Mouse (Mus musculus): Measurements from ENCODE around the gene Ptpn4. TPM values are rescaled to one million over a fixed set of nuclear protein-coding genes. Genes with fewer than 3 reads are reported as not detected.

Gene Ptpn4
- total and polyA plus RNA-seq, 3 experiments = 6.2 to 527 (median 9.5) TPM

DNA sequence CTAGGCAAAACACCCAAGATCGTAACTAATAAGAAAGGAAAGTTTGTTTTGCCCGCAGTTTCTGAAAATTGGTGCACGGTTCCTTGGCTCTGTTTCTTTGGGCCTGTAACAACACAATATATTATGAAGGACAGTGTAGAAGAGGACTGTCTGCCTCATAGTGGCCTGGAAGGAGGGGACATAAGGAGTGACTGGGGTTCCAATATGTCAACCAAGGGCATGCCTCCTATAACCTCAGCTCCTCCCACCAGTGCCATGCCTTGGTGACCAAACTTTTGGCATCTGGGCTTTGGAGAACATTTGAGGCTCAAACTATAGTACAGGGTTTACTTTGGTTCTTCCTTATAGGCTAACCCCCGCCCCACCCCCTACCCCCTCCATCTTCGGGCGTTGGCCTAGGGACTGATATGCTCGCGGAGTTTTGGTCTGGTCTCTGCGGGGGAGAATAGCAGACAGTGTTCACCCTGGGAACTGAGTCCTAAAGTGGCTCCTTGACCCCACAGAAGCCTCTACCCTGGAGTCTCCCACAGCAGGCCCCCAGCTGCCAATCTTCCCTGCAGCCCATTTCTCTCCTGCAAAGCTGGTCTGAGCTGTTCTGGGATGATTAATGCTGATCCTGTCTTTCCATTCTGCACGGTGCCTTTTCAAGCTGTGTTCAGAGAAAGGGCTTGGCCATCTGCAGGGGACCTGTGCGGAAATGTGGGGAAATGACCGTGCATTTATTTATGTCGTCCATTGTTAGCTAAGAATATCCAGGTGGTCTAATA, 31.2 kb upstream of the Ptpn4 start:
- Histone ChIP-seq H3K9me3 (replicated peaks; ENCODE audit: insufficient read depth, low read length) (no peaks in the 10 kb centered on the region), H3K4me1 (ENCODE audit: control insufficient read depth in 1 of 2, insufficient read depth in 2 of 2, low read length in 2 of 2) (no peaks in the 10 kb centered on the region), H3K27ac (ENCODE audit: control insufficient read depth, low read depth, low read length) (no peak overlapping the region), H3K27me3 (ENCODE audit: control insufficient read depth in 1 of 2, insufficient read depth in 2 of 2, low read length in 2 of 2) (peaks cover 0 to 3% of the 10 kb centered on the region in 2 experiments; a peak in 2 of 4 replicates), H3K4me3 (ENCODE audit: control insufficient read depth in 1 of 2, insufficient read depth in 1 of 2, low read depth in 2 of 2, low read length in 2 of 2) (no peak overlapping the region), H3K9ac (ENCODE audit: control insufficient read depth, low read depth, low read length, poor library complexity, severe bottlenecking) (no peak overlapping the region), H3K79me2 (ENCODE audit: control insufficient read depth, insufficient read depth, low read length, poor library complexity) (no peaks in the 10 kb centered on the region), H3K36me3 (ENCODE audit: control insufficient read depth in 1 of 2, insufficient read depth in 2 of 2, low read length in 2 of 2) (no peaks in the 10 kb centered on the region)
- TF ChIP-seq RCOR1 (IDR thresholded peaks at IDR 0.05; ENCODE audit: low read depth, low read length) (no peak), USF2 (IDR thresholded peaks at IDR 0.05; ENCODE audit: borderline replicate concordance in 1 of 2, insufficient read depth in 1 of 2, low read depth in 1 of 2, low read length in 2 of 2) (no peak), CHD2 (IDR thresholded peaks at IDR 0.05; ENCODE audit: low read length) (no peak), EP300 (IDR thresholded peaks at IDR 0.05; ENCODE audit: low read depth in 1 of 2, low read length in 2 of 2) (no peak), GATA1 (IDR thresholded peaks at IDR 0.05; ENCODE audit: low read depth, low read length) (no peak), UBTF (IDR thresholded peaks at IDR 0.05; ENCODE audit: borderline replicate concordance, insufficient read depth, low read depth, low read length) (no peak), CHD1 (IDR thresholded peaks at IDR 0.05; ENCODE audit: low read depth, low read length) (no peak), ZKSCAN1 (IDR thresholded peaks at IDR 0.05; ENCODE audit: low read depth, low read length) (no peak), POLR2A (IDR thresholded peaks at IDR 0.05; ENCODE audit: control insufficient read depth in 1 of 2, insufficient read depth in 1 of 2, low read depth in 1 of 2, low read length in 2 of 2, poor library complexity in 1 of 2) (no peak), GABPA (IDR thresholded peaks at IDR 0.05; ENCODE audit: low read depth, low read length) (no peak), BHLHE40 (IDR thresholded peaks at IDR 0.05; ENCODE audit: borderline replicate concordance, low read depth, low read length) (no peak), SIN3A (IDR thresholded peaks at IDR 0.05; ENCODE audit: low read length) (no peak), USF1 (IDR thresholded peaks at IDR 0.05; ENCODE audit: low read depth, low read length) (no peak), NRF1 (IDR thresholded peaks at IDR 0.05; ENCODE audit: insufficient read depth, low read depth, low read length, poor library complexity, severe bottlenecking) (no peak), MAFK (IDR thresholded peaks at IDR 0.05; ENCODE audit: borderline replicate concordance, low read depth, low read length) (no peak), SMC3 (IDR thresholded peaks at IDR 0.05; ENCODE audit: low read depth, low read length) (no peak), MAX (IDR thresholded peaks at IDR 0.05; ENCODE audit: low read length) (no peak), MAZ (IDR thresholded peaks at IDR 0.05; ENCODE audit: low read depth, low read length) (no peak)
- no peak for DNase-seq (ENCODE audit: low read depth, low spot score)

DNA sequence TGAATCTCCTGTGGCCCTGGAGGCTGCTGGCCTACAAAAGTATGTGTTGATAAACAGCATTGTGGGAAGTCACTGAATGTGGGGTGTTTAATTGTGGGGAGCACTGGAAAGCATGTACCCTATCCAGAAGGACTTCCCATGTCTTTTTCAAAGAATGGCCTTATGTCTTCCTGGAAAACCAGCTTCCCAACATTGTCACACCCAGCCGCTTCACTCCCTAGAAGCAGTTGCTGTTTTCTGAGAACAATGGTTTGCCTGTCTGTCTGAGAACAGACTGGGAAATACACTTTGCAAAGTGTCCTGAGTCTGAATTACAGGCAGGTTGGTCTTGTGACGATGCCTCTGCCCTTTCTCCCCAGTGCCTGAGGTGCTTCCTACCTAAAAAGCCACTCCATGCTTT, 29.9 kb upstream of the Ptpn4 start:
- Histone ChIP-seq H3K36me3 (ENCODE audit: control insufficient read depth in 1 of 2, insufficient read depth in 2 of 2, low read length in 2 of 2) (no peaks in the 10 kb centered on the region), H3K27ac (ENCODE audit: control insufficient read depth, low read depth, low read length) (no peak overlapping the region), H3K79me2 (ENCODE audit: control insufficient read depth, insufficient read depth, low read length, poor library complexity) (no peaks in the 10 kb centered on the region), H3K9ac (ENCODE audit: control insufficient read depth, low read depth, low read length, poor library complexity, severe bottlenecking) (no peak overlapping the region), H3K27me3 (ENCODE audit: control insufficient read depth in 1 of 2, insufficient read depth in 2 of 2, low read length in 2 of 2) (peaks cover 0 to 4% of the 10 kb centered on the region in 2 experiments; a peak in 2 of 4 replicates), H3K4me1 (ENCODE audit: control insufficient read depth in 1 of 2, insufficient read depth in 2 of 2, low read length in 2 of 2) (no peaks in the 10 kb centered on the region), H3K9me3 (replicated peaks; ENCODE audit: insufficient read depth, low read length) (no peaks in the 10 kb centered on the region), H3K4me3 (ENCODE audit: control insufficient read depth in 1 of 2, insufficient read depth in 1 of 2, low read depth in 2 of 2, low read length in 2 of 2) (no peak overlapping the region)
- no peak for DNase-seq (ENCODE audit: low read depth, low spot score)
- no peak for TF ChIP-seq ZNF384 (IDR thresholded peaks at IDR 0.05; ENCODE audit: low read depth, low read length)
- TF ChIP-seq GABPA (IDR thresholded peaks at IDR 0.05; ENCODE audit: low read depth, low read length) = no peak
- TF ChIP-seq HCFC1 (IDR thresholded peaks at IDR 0.05; ENCODE audit: low read depth, low read length) = no peak
- no peak for TF ChIP-seq MXI1 (IDR thresholded peaks at IDR 0.05; ENCODE audit: low read depth, low read length)
- no peak for TF ChIP-seq RAD21 (IDR thresholded peaks at IDR 0.05; ENCODE audit: low read depth, low read length)
- TF ChIP-seq MAFK (IDR thresholded peaks at IDR 0.05; ENCODE audit: borderline replicate concordance, low read depth, low read length) = no peak
- no peak for TF ChIP-seq TCF12 (IDR thresholded peaks at IDR 0.05; ENCODE audit: low read depth, low read length)

Data from MEL (cell line).